Mouse (Mus musculus) liver, embryonic 14 days (tissue): ENCODE data around the gene Vmn1r41. TPM values are rescaled to one million over a fixed set of nuclear protein-coding genes. Genes with fewer than 3 reads are reported as not detected.

Experiments used
- polyA plus RNA-seq: library from polyadenylated mRNA; depleted of rRNA; stranded (reverse); fragments of >200 nt; gene quantifications from 2 replicates; pipeline ENCODE4 v1.2.3, GENCODE M21; 2012; rRNA removed

The Vmn1r41 gene
- not detected in 2 replicates for polyA plus RNA-seq

DNA sequence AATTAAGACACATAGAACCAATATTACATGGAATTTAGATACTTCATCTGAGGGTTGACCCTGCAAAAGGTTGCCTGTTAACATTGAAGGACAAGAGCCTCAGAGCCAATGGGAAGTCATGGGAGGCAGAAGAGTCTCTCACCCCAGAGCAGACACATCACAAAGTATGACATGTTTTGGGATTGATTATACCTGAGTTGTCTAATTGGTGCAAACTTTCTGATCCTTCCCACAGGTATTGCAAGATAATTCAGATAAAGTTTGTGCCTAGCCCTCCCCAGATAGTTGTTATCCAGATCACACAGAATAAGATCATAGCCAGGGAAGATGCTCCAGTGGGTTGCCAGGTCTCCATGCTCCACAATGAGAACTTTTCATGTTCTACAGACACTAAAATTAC lies at the start of gene Vmn1r41:
TSS of gene Vmn1r41 (plus strand) at position 301 of the 400 bp plus-strand sequence.

DNA sequence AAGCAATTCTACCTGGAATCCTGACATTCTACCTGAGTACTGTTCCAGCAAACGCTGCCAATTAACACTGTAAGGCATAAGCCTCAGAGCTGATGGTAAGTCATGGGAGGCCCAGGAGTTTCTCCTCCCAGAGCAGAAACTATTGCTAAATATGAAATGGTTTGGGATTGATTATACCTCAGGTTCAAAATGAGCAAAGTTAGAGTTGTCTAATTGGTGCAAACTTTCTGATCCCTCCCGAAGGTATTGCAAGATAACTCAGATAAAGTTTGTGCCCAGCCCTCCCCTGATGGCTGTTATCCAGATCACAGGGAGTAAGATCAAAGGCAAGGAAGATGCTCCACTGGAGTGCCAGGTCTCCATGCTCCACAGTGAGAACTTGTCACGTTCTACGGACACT lies 33.3 kb upstream of the Vmn1r41 start, which contains the start of gene Vmn1r40:
TSS of gene Vmn1r40 (plus strand) at position 301 of the 400 bp plus-strand sequence.

Other genes with a start within 250 kb of the Vmn1r41 start
- gene Chchd6, start 145.1 kb upstream of the Vmn1r41 start, polyA plus RNA-seq = 10.3 and 11.1 TPM in 2 replicates
- gene Txnrd3, start 96.8 kb upstream of the Vmn1r41 start, polyA plus RNA-seq = 1.6 and 1.7 TPM in 2 replicates
- not detected in 2 replicates for gene Vmn1r40, start 33.2 kb upstream of the Vmn1r41 start, polyA plus RNA-seq
- gene Vmn1r42, start 135.6 kb downstream of the Vmn1r41 start, polyA plus RNA-seq = not detected in 2 replicates
- gene Vmn1r43, start 135.6 kb downstream of the Vmn1r41 start, polyA plus RNA-seq = not detected in 2 replicates
- not detected in 2 replicates for gene Vmn1r44, start 142.9 kb downstream of the Vmn1r41 start, polyA plus RNA-seq
- not detected in 2 replicates for gene Vmn1r45, start 199.8 kb downstream of the Vmn1r41 start, polyA plus RNA-seq
- gene Vmn1r46, start 228.5 kb downstream of the Vmn1r41 start, polyA plus RNA-seq = not detected in 2 replicates